Comparison of ENCODE assay signal across 8 mouse cellular contexts in genomic region chr1:105356291-105357011, GRCm38 (mm10). TPM values are rescaled to one million over a fixed set of nuclear protein-coding genes. Genes with fewer than 3 reads are reported as not detected.
DNase-seq lines count a peak whose midpoint lies in the region; ATAC-seq and TF ChIP-seq lines count a peak whose summit lies in the region.

TSS of gene Rnf152 (minus strand) at chr1:105356710.

- peak within 1 kb of the TSS; percentile 84 for H3K9ac ChIP-seq in intestine, embryonic 16.5 days (ENCODE audit: low read depth, low read length)
- H3K9ac ChIP-seq in limb, embryonic 13.5 days: peak within 1 kb of the TSS; percentile 73
- peak within 1 kb of the TSS; percentile 83 for H3K9ac ChIP-seq in midbrain, embryonic 12.5 days (replicated peaks)

- peak; percentile 18 to 29 for DNase-seq in left cerebral cortex, adult 18-20 months (ENCODE audit: low spot score in 2 of 2)
- DNase-seq in left cerebral cortex, adult 11 months (ENCODE audit: low spot score): no peak
- DNase-seq in embryo, embryonic 11.5 days (ENCODE audit: low read depth, low spot score): peak; percentile 23
- DNase-seq in heart, adult 11 months: peak; percentile 97
- peak in 1 of 2 experiments; percentile 3 for DNase-seq in spleen, adult 2 months (ENCODE audit: low read depth in 1 of 2, low spot score in 2 of 2)

- WGBS in intestine, embryonic 16.5 days: under 1% methylated on average over 56 of the region's 58 CpGs
- under 1% methylated on average over 58 of the region's 58 CpGs for WGBS in limb, embryonic 13.5 days
- WGBS in midbrain, embryonic 12.5 days: under 1% methylated on average over 56 of the region's 58 CpGs
- 1% methylated on average over 58 of the region's 58 CpGs for WGBS in spleen, adult 2 months

- peak; percentile 90 for ATAC-seq in intestine, embryonic 16.5 days
- ATAC-seq in limb, embryonic 13.5 days (ENCODE audit: low FRiP score, low read depth): peak; percentile 54
- ATAC-seq in midbrain, embryonic 12.5 days (ENCODE audit: low FRiP score, low read depth): peak; percentile 85

- H3K9me3 ChIP-seq in intestine, embryonic 16.5 days (ENCODE audit: control insufficient read depth, low read length): no peaks in the 10 kb centered on the region
- no peaks in the 10 kb centered on the region for H3K9me3 ChIP-seq in limb, embryonic 13.5 days
- H3K9me3 ChIP-seq in midbrain, embryonic 12.5 days: no peaks in the 10 kb centered on the region

- peak within 1 kb of the TSS; percentile 90 for H3K4me2 ChIP-seq in intestine, embryonic 16.5 days (ENCODE audit: low read depth, low read length)
- H3K4me2 ChIP-seq in limb, embryonic 13.5 days (replicated peaks): peak within 1 kb of the TSS; percentile 92
- peak within 1 kb of the TSS; percentile 85 for H3K4me2 ChIP-seq in midbrain, embryonic 12.5 days (replicated peaks)

- peak within 1 kb of the TSS; percentile 82 for H3K4me3 ChIP-seq in intestine, embryonic 16.5 days (ENCODE audit: low read length)
- peak within 1 kb of the TSS; percentile 72 for H3K4me3 ChIP-seq in limb, embryonic 13.5 days
- peak within 1 kb of the TSS; percentile 72 for H3K4me3 ChIP-seq in midbrain, embryonic 12.5 days
- H3K4me3 ChIP-seq in spleen, adult 2 months (ENCODE audit: extremely low read depth, insufficient read depth, insufficient read length): peak within 1 kb of the TSS; percentile 51

- H3K4me1 ChIP-seq in intestine, embryonic 16.5 days (ENCODE audit: control insufficient read depth, insufficient read depth, low read length): no peaks in the 10 kb centered on the region
- peaks cover 18% of the 10 kb centered on the region for H3K4me1 ChIP-seq in limb, embryonic 13.5 days
- peaks cover 12% of the 10 kb centered on the region for H3K4me1 ChIP-seq in midbrain, embryonic 12.5 days
- H3K4me1 ChIP-seq in spleen, adult 2 months (ENCODE audit: control insufficient read depth, insufficient read depth, insufficient read length): no peaks in the 10 kb centered on the region; the same call in 1 of the 2 replicates

- TF ChIP-seq CTCF in spleen, adult 2 months (IDR thresholded peaks at IDR 0.05; ENCODE audit: extremely low read depth, insufficient read depth, insufficient read length, insufficient replicate concordance): no peak

- TF ChIP-seq POLR2A in spleen, adult 2 months (IDR thresholded peaks at IDR 0.05; ENCODE audit: low read depth, low read length): no peak

- no peaks in the 10 kb centered on the region for H3K36me3 ChIP-seq in intestine, embryonic 16.5 days (ENCODE audit: control insufficient read depth, insufficient read depth, low read length)
- H3K36me3 ChIP-seq in limb, embryonic 13.5 days: no peaks in the 10 kb centered on the region
- H3K36me3 ChIP-seq in midbrain, embryonic 12.5 days: no peaks in the 10 kb centered on the region
- no peaks in the 10 kb centered on the region for H3K36me3 ChIP-seq in spleen, adult 2 months (ENCODE audit: control insufficient read depth, insufficient read depth, low read length)

- H3K27me3 ChIP-seq in intestine, embryonic 16.5 days (replicated peaks; ENCODE audit: control insufficient read depth, insufficient read depth, low read length): no peaks in the 10 kb centered on the region
- peaks cover 18% of the 10 kb centered on the region; the same call in 1 of the 2 replicates for H3K27me3 ChIP-seq in limb, embryonic 13.5 days
- 0 out of 2 replicates have a peak, but pooled peaks cover 6% of the 10 kb centered on the region for H3K27me3 ChIP-seq in midbrain, embryonic 12.5 days
- peaks cover 16% of the 10 kb centered on the region for H3K27me3 ChIP-seq in spleen, adult 2 months (ENCODE audit: control insufficient read depth, insufficient read depth, low read length)

- H3K27ac ChIP-seq in intestine, embryonic 16.5 days (ENCODE audit: low read length): 0 out of 2 replicates have a peak within 1 kb of the TSS, but pooled peaks have one; percentile 26
- no peak within 1 kb of the TSS; the same call in 1 of the 2 replicates for H3K27ac ChIP-seq in limb, embryonic 13.5 days
- peak within 1 kb of the TSS; percentile 67 for H3K27ac ChIP-seq in midbrain, embryonic 12.5 days (replicated peaks)
- H3K27ac ChIP-seq in spleen, adult 2 months (ENCODE audit: insufficient read depth, low read length): no peak within 1 kb of the TSS

RNA-seq across cellular contexts. Expression of gene Rnf152, which starts in this region (rescaled TPM):
- 1 to 10 TPM; 8.2 to 8.4 TPM for total RNA-seq in left cerebral cortex, adult 18-20 months (2021)
- polyA plus RNA-seq in intestine, embryonic 16.5 days (2015; fragmentation: Nextera tagmentation; extraction: Ambion mirVana): 1.7 and 1.9 TPM in 2 replicates
- polyA plus RNA-seq in limb, embryonic 13.5 days (2015; fragmentation: Nextera tagmentation; extraction: Ambion mirVana): 1.5 and 1.6 TPM in 2 replicates
- 4.6 and 4.7 TPM in 2 replicates for polyA plus RNA-seq in midbrain, embryonic 12.5 days (2016; fragmentation: Nextera tagmentation; extraction: Ambion mirVana)
- polyA plus RNA-seq in spleen, adult 2 months (2012; rRNA removed): 0.08 and 0.19 TPM in 2 replicates

Comparison
In these comparisons a context has a peak if more than half of its experiments do, and no peak if none do; other contexts are left out.
1. H3K27ac ChIP-seq: peak in intestine, embryonic 16.5 days (single experiment) and midbrain, embryonic 12.5 days (single experiment); none in limb, embryonic 13.5 days (single experiment) and spleen, adult 2 months (single experiment).
2. Peak in every context shown above with its lines, with median percentiles within 50 percentile points of each other: ATAC-seq, H3K4me2 ChIP-seq, H3K4me3 ChIP-seq and H3K9ac ChIP-seq.